Mouse (Mus musculus): ENCODE measurements around the gene Olfr59. TPM values are rescaled to one million over a fixed set of nuclear protein-coding genes. Genes with fewer than 3 reads are reported as not detected.

Gene Olfr59
- not detected for total RNA-seq (2021)
- long read RNA-seq, experiment 1: 0 reads
- long read RNA-seq, experiment 2: 0 reads

DNA sequence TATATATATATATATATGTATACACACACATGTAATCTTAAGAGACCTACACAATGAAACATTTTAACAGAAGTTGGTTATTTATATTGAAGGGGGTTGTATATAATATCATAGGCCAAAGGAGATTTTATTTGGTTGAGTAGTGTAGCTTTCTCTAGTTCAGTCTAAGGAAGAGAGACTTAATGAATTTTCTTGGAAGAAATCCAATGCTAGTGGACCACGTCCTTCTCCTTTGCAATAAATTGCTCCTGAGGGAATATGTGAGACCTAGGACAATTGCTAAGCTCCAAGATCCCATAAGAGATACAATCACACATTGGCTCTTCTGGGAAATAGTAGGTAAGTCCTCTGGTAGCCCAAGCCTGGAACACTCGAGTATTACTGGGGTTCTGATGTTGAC is at the start of gene Olfr59:
Gene Olfr59, plus strand, starts transcription at position 301 of the 400 bp plus-strand sequence.
- no peak for DNase-seq (ENCODE audit: low spot score in 2 of 2)

- no peak for DNase-seq (ENCODE audit: low spot score in 2 of 2)
Observed at GRCm38 (mm10) chr11:74241201-74241600, 42.3 kb upstream of the Olfr59 start.

GRCm38 (mm10) chr11:74259508-74259907 is 24.0 kb upstream of the Olfr59 start, which contains the start of gene Olfr406:
Gene Olfr406, plus strand, starts transcription at chr11:74259808.
- no peak for DNase-seq (ENCODE audit: low spot score in 2 of 2)

GRCm38 (mm10) chr11:74287256-74287655 is 3.7 kb downstream of the Olfr59 start:
- no peak for DNase-seq (ENCODE audit: low spot score in 2 of 2)

- DNase-seq (ENCODE audit: low spot score in 2 of 2): no peak
Observed at GRCm38 (mm10) chr11:74326044-74326443, 42.5 kb downstream of the Olfr59 start.

- DNase-seq (ENCODE audit: low spot score in 2 of 2): no peak
Observed at GRCm38 (mm10) chr11:74328781-74329180, 45.2 kb downstream of the Olfr59 start.

- no peak for DNase-seq (ENCODE audit: low spot score in 2 of 2)
Observed at GRCm38 (mm10) chr11:74337931-74338330, 54.4 kb downstream of the Olfr59 start, which contains the start of gene Olfr410. Gene Olfr410, minus strand, starts transcription at chr11:74338031.

Other genes with a start within 250 kb of the Olfr59 start
- not detected for gene Olfr139, start 227.2 kb upstream of the Olfr59 start, total RNA-seq (2021)
- gene Olfr399, start 227.1 kb upstream of the Olfr59 start, total RNA-seq (2021): not detected
- not detected for gene Zfp616, start 213.8 kb upstream of the Olfr59 start, total RNA-seq (2021)
- gene Olfr401, start 170.0 kb upstream of the Olfr59 start, total RNA-seq (2021): not detected
- gene Olfr402, start 130.2 kb upstream of the Olfr59 start, total RNA-seq (2021): not detected
- not detected for gene Olfr403, start 97.5 kb upstream of the Olfr59 start, total RNA-seq (2021)
- not detected for gene Olfr43, start 72.4 kb upstream of the Olfr59 start, total RNA-seq (2021)
- gene Olfr406, start 23.9 kb upstream of the Olfr59 start, total RNA-seq (2021): not detected
- gene Olfr410, start 54.3 kb downstream of the Olfr59 start, total RNA-seq (2021): not detected
- gene Olfr411, start 68.9 kb downstream of the Olfr59 start, total RNA-seq (2021): not detected
- gene Olfr412, start 78.3 kb downstream of the Olfr59 start, total RNA-seq (2021): not detected